Mouse (Mus musculus) olfactory bulb, adult 2 months (tissue): Measurements from ENCODE around the gene Dnajc17. TPM values are rescaled to one million over a fixed set of nuclear protein-coding genes. Genes with fewer than 3 reads are reported as not detected.

Experiments used
- H3K27ac ChIP-seq: fragments of 200-500 bp; 2 replicates; pipeline ENCODE4 v1.5.1; 2012; ENCODE audit warnings: low read depth, low read length; ENCODE audit not compliant: insufficient read depth
- H3K4me1 ChIP-seq: fragments of 200-500 bp; 2 replicates; pipeline ENCODE4 v1.6.1; 2012; ENCODE audit warnings: low read length; ENCODE audit not compliant: control insufficient read depth, insufficient read depth
- H3K4me3 ChIP-seq: fragments of 200-500 bp; 2 replicates; pipeline ENCODE4 v1.5.1; 2012; ENCODE audit warnings: mild to moderate bottlenecking, low read depth, low read length, moderate library complexity; ENCODE audit not compliant: insufficient read depth
- CTCF ChIP-seq: fragments of 200-500 bp; IDR thresholded peaks from 2 replicates; pipeline ENCODE4 v1.5.1; 2012; ENCODE audit warnings: low read depth, mild to moderate bottlenecking, low read length, moderate library complexity; ENCODE audit not compliant: insufficient read depth
- POLR2A ChIP-seq: fragments of 200-500 bp; IDR thresholded peaks from 2 replicates; pipeline ENCODE4 v1.6.1; 2012; ENCODE audit warnings: mild to moderate bottlenecking, low read depth, low read length, moderate library complexity; ENCODE audit not compliant: insufficient read depth
- WGBS: fragments of 180-500 bp; shearing (Covaris S2); methylation state at CpG from one replicate; pipeline ENCODE4 v1.1.7; 2018; 5-methylcytosine and 5-hydroxymethylcytosine counted together
- polyA plus RNA-seq: library from polyadenylated mRNA; stranded (reverse); fragments of >200 nt; gene quantifications from 2 replicates; pipeline ENCODE4 v1.2.4, GENCODE M21; 2012; ENCODE audit warnings: low replicate concordance; ENCODE audit not compliant: missing spikeins, insufficient read depth, insufficient read length

The Dnajc17 gene
- polyA plus RNA-seq, 1 experiment = not detected

DNA sequence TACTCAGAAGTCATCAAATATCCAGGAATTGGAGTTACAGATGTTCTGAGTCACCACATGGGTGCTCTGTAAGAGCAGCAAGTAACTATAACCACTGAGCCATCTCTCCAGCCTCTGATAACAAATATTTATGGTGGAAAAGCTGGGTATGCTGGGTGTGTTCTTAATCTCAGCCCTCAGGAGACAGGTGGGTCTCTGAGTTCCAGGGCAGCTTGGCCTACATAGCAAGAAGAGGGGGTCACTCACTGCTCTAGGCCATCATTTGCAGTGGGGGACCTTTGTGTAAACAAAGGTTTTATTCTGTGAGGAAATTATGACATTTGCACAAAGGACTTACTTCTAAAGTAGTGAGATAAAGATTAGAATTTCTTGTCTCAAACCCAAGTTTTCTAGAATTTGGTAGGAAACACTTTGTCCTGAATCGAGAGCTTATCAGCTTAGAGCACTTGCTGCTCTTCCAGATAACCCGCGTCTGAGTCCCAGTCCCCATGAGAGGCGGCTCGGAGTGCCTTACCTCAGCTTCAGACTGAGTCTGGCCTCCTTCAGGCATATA is 72.2 kb downstream of the Dnajc17 start:
- TF ChIP-seq POLR2A = no peak
- no peak for TF ChIP-seq CTCF
- no peak overlapping the region for H3K27ac ChIP-seq
- 84% methylated on average over 5 of the region's 5 CpGs for WGBS

More for the DNA sequence above, 72.2 kb downstream of the Dnajc17 start:
- H3K4me1 ChIP-seq = no peaks in the 10 kb centered on the region
- H3K4me3 ChIP-seq = no peak overlapping the region

Other genes with a start within 250 kb of the Dnajc17 start
- gene Ccdc32, start 179.4 kb downstream of the Dnajc17 start, polyA plus RNA-seq = not detected in 2 replicates
- not detected in 2 replicates for gene Rpusd2, start 174.0 kb downstream of the Dnajc17 start, polyA plus RNA-seq
- gene Knl1, start 161.7 kb downstream of the Dnajc17 start, polyA plus RNA-seq = not detected in 2 replicates
- gene Rad51, start 96.0 kb downstream of the Dnajc17 start, polyA plus RNA-seq = not detected in 2 replicates
- not detected in 2 replicates for gene Rmdn3, start 51.8 kb downstream of the Dnajc17 start, polyA plus RNA-seq
- not detected in 2 replicates for gene Gchfr, start 41.0 kb downstream of the Dnajc17 start, polyA plus RNA-seq
- not detected in 2 replicates for gene Gm14137, start 34.3 kb downstream of the Dnajc17 start, polyA plus RNA-seq
- gene Zfyve19, start 178 bp downstream of the Dnajc17 start, polyA plus RNA-seq = not detected in 2 replicates
- not detected in 2 replicates for gene Ppp1r14d, start 21.1 kb upstream of the Dnajc17 start, polyA plus RNA-seq
- not detected in 2 replicates for gene Spint1, start 28.6 kb upstream of the Dnajc17 start, polyA plus RNA-seq
- gene Rhov, start 62.5 kb upstream of the Dnajc17 start, polyA plus RNA-seq = not detected in 2 replicates
- gene Vps18, start 79.9 kb upstream of the Dnajc17 start, polyA plus RNA-seq = not detected in 2 replicates
- not detected in 2 replicates for gene Dll4, start 117.0 kb upstream of the Dnajc17 start, polyA plus RNA-seq
- not detected in 2 replicates for gene Chac1, start 142.4 kb upstream of the Dnajc17 start, polyA plus RNA-seq